Mouse (Mus musculus): ENCODE data around the gene Obp2b.

The Obp2b gene

GRCm38 (mm10) chr2:25779076-25779475, 42.3 kb downstream of the Obp2b start:
- no peak for DNase-seq (ENCODE audit: low read depth)

GRCm38 (mm10) chr2:25780921-25781320, 44.1 kb downstream of the Obp2b start:
- DNase-seq (ENCODE audit: low read depth) = no peak

- no peak for DNase-seq (ENCODE audit: low read depth)
These were observed 45.1 kb downstream of the Obp2b start, which contains the start of gene Gm13539 for GRCm38 (mm10) chr2:25781957-25782356. Gene Gm13539 (plus strand): TSS chr2:25782257.

- DNase-seq (ENCODE audit: low read depth) = no peak
These were observed 48.9 kb downstream of the Obp2b start for GRCm38 (mm10) chr2:25785573-25786322.

- no peak for DNase-seq (ENCODE audit: low read depth)
These were observed 52.3 kb downstream of the Obp2b start for GRCm38 (mm10) chr2:25789092-25789491.

All from fibroblast of lung, adult 2 months (primary cell).